Mouse (Mus musculus) heart, embryonic 14.5 days (tissue): ENCODE results near the gene Maml1. TPM values are rescaled to one million over a fixed set of nuclear protein-coding genes. Genes with fewer than 3 reads are reported as not detected.
A peak's percentile ranks its signal among the peaks of the same experiment; 100 is the strongest.

ENCODE experiments used
- ATAC-seq: fragments of 200-750 bp; cut with Nextera tagmentation; 2 replicates; pipeline ENCODE4 v1.8.0; 2017; ENCODE audit warnings: low read depth, moderate TSS enrichment; ENCODE audit not compliant: insufficient number of reproducible peaks, insufficient read depth, low FRiP score
- H3K27ac ChIP-seq, 2 experiments: fragments of 200-500 bp in 1 of 2; fragments of 300-500 bp in 1 of 2; sonication (generic) in 1 of 2; replicated peaks in 1 of 2; 2 replicates each; pipeline ENCODE4 v1.5.1; 2012 to 2014; ENCODE audit warnings: low read depth in 2 of 2, low read length in 2 of 2, control low read depth in 1 of 2, mild to moderate bottlenecking in 1 of 2, mixed read lengths in 1 of 2; ENCODE audit not compliant: control insufficient read depth in 1 of 2, insufficient read depth in 1 of 2
- H3K27me3 ChIP-seq: fragments of 300-500 bp; sonication (generic); 2 replicates; pipeline ENCODE4 v1.6.1; 2014; ENCODE audit warnings: mild to moderate bottlenecking, low read length, control low read depth; ENCODE audit not compliant: control insufficient read depth, insufficient read depth
- H3K36me3 ChIP-seq: fragments of 300-500 bp; sonication (generic); 2 replicates; pipeline ENCODE4 v1.6.1; 2014; ENCODE audit warnings: mild to moderate bottlenecking, control low read depth, low read length, mixed read lengths; ENCODE audit not compliant: control insufficient read depth, insufficient read depth
- H3K4me1 ChIP-seq, 2 experiments: fragments of 200-500 bp in 1 of 2; fragments of 300-500 bp in 1 of 2; sonication (generic) in 1 of 2; 2 replicates each; pipeline ENCODE4 v1.6.1; 2012 to 2014; ENCODE audit warnings: low read length in 2 of 2, control low read depth in 1 of 2, mixed read lengths in 1 of 2; ENCODE audit not compliant: control insufficient read depth in 2 of 2, insufficient read depth in 2 of 2
- H3K4me2 ChIP-seq: fragments of 300-500 bp; sonication (generic); 2 replicates; pipeline ENCODE4 v1.6.1; 2014; ENCODE audit warnings: mild to moderate bottlenecking, low read length
- H3K4me3 ChIP-seq, 2 experiments: fragments of 200-500 bp in 1 of 2; fragments of 300-500 bp in 1 of 2; sonication (generic) in 1 of 2; 2 replicates each; pipeline ENCODE4 v1.5.1; 2012 to 2014; ENCODE audit warnings: low read length in 2 of 2, mild to moderate bottlenecking in 2 of 2, control low read depth in 1 of 2, low read depth in 1 of 2, moderate library complexity in 1 of 2; ENCODE audit not compliant: control insufficient read depth in 1 of 2, insufficient read depth in 1 of 2
- H3K9ac ChIP-seq: fragments of 300-500 bp; sonication (generic); 2 replicates; pipeline ENCODE4 v1.6.1; 2014; ENCODE audit warnings: mild to moderate bottlenecking, low read length
- H3K9me3 ChIP-seq: fragments of 300-500 bp; sonication (generic); 2 replicates; pipeline ENCODE4 v1.6.1; 2016; ENCODE audit warnings: low read length, control low read depth; ENCODE audit not compliant: control insufficient read depth
- WGBS: fragments of 180-500 bp; shearing (Covaris S2); extraction: QIAGEN DNeasy Blood & Tissue Kit; methylation state at CpG from one replicate; pipeline ENCODE4 v1.1.7; 2014; 5-methylcytosine and 5-hydroxymethylcytosine counted together
- microRNA-seq: library from miRNA; unstranded; fragments of <30 nt; microRNA quantifications from one replicate; pipeline ENCODE4, GENCODE M21; 2016
- polyA plus RNA-seq: library from polyadenylated mRNA; unstranded; fragments of >200 nt; fragmentation: Nextera tagmentation; extraction: Ambion mirVana; gene quantifications from 2 replicates; pipeline ENCODE4 v1.2.1, GENCODE M21; 2014

Maml1 gene
- polyA plus RNA-seq, 1 experiment from 2014 or later = 5.6 TPM

DNA sequence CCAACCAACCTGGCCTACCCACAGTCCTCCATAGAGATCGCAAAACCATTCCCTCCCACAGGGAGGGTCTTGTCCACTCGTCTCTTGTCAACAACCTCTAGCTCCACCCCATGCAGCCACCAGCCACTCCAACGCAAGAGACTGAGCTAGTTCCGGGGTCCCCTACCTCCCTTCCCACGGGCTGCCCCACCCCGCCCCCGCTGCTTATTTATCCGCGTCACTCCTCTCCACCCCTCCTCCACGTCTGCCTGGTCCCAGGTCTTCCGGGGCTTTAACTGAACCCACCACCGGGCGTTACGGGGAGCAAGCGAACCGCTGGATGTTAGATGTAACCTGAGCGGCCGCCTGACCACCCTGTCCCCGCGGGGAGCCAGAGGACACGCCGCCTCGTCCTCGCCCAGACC, 82.0 kb downstream of the Maml1 start:
- ATAC-seq = peak; percentile 81
- peak overlapping the region; percentile 90 to 98 for H3K27ac ChIP-seq
- peak overlapping the region; percentile 97 for H3K9ac ChIP-seq
- H3K4me1 ChIP-seq = peaks cover 18 to 30% of the 10 kb centered on the region in 2 experiments
- H3K4me2 ChIP-seq = peak overlapping the region; percentile 73
- peaks cover 27% of the 10 kb centered on the region for H3K36me3 ChIP-seq
- H3K27me3 ChIP-seq = no peaks in the 10 kb centered on the region
- H3K4me3 ChIP-seq = peak overlapping the region; percentile 71 to 91
- no peaks in the 10 kb centered on the region for H3K9me3 ChIP-seq
- WGBS = under 1% methylated on average over 24 of the region's 24 CpGs

DNA sequence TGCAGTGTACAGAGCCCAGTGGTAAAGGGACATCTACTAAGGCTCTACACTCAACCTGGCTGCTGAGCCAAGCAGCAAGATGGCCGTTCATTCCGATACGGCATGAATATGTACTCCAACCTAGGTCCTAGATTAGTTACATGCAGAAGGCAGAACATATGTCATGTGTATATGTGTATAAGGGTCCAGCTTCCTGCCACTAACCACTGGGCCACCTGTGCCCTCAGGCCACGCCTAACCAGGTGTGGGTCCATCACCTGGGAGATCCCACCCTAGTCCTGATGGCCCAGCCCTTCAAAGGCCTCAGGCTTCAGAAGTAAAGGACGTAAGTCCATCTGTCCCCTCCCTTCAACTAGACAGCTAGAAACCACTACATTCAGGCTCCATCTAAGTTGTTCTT, 84.1 kb downstream of the Maml1 start:
- Histone ChIP-seq H3K36me3 (peaks cover 47% of the 10 kb centered on the region), H3K4me2 (no peak overlapping the region), H3K9me3 (no peaks in the 10 kb centered on the region), H3K4me1 (peaks cover 12 to 23% of the 10 kb centered on the region in 2 experiments), H3K4me3 (no peak overlapping the region), H3K9ac (no peak overlapping the region), H3K27me3 (no peaks in the 10 kb centered on the region), H3K27ac (no peak overlapping the region)
- ATAC-seq = no peak
- 91% methylated on average over 5 of the region's 5 CpGs for WGBS

GRCm38 (mm10) chr11:50207344-50207743, 84.8 kb downstream of the Maml1 start:
- no peak overlapping the region for H3K9ac ChIP-seq
- H3K9me3 ChIP-seq = no peaks in the 10 kb centered on the region
- H3K36me3 ChIP-seq = peaks cover 54% of the 10 kb centered on the region
- H3K4me2 ChIP-seq = no peak overlapping the region
- WGBS = 96% methylated on average over 14 of the region's 14 CpGs
- no peak for ATAC-seq
- peaks cover 5 to 16% of the 10 kb centered on the region in 2 experiments for H3K4me1 ChIP-seq
- no peaks in the 10 kb centered on the region for H3K27me3 ChIP-seq
- no peak overlapping the region for H3K4me3 ChIP-seq
- no peak overlapping the region for H3K27ac ChIP-seq

GRCm38 (mm10) chr11:50206037-50206436, 86.1 kb downstream of the Maml1 start:
- Histone ChIP-seq H3K27me3 (no peaks in the 10 kb centered on the region), H3K9me3 (no peaks in the 10 kb centered on the region), H3K4me1 (peaks cover 2 to 8% of the 10 kb centered on the region in 2 experiments; a peak in 3 of 4 replicates), H3K4me3 (no peak overlapping the region), H3K4me2 (no peak overlapping the region), H3K36me3 (peaks cover 67% of the 10 kb centered on the region), H3K9ac (no peak overlapping the region), H3K27ac (no peak overlapping the region)
- WGBS = 87% methylated on average over 2 of the region's 2 CpGs
- no peak for ATAC-seq

Small RNAs within 50 kb of the gene (microRNA-seq; reads per million reads assigned to microRNA genes)
- gene Mir6919 = not detected

Other genes starting within 250 kb of the Maml1 start
- gene Tbc1d9b, start 160.9 kb downstream of the Maml1 start, polyA plus RNA-seq = 27.4 and 28.7 TPM in 2 replicates
- gene Mrnip, start 117.9 kb downstream of the Maml1 start, polyA plus RNA-seq = 10.9 and 13.1 TPM in 2 replicates
- 216 and 226 TPM in 2 replicates for gene Sqstm1, start 81.5 kb downstream of the Maml1 start, polyA plus RNA-seq
- 32.9 and 37.6 TPM in 2 replicates for gene Mgat4b, start 81.4 kb downstream of the Maml1 start, polyA plus RNA-seq
- gene Ltc4s, start 53.7 kb downstream of the Maml1 start, polyA plus RNA-seq = 1.8 and 1.9 TPM in 2 replicates
- gene Canx, start 33.4 kb upstream of the Maml1 start, polyA plus RNA-seq = 197 and 211 TPM in 2 replicates
- gene Cby3, start 62.2 kb upstream of the Maml1 start, polyA plus RNA-seq = 0.31 TPM in 1 of 2 replicates, not detected in the other
- 226 and 241 TPM in 2 replicates for gene Hnrnph1, start 84.7 kb upstream of the Maml1 start, polyA plus RNA-seq
- 27.1 and 28.6 TPM in 2 replicates for gene Rufy1, start 138.8 kb upstream of the Maml1 start, polyA plus RNA-seq